Mouse (Mus musculus) brain, embryonic 14.5 days (tissue): ENCODE measurements around the gene Tas2r104.

Source experiments
- CTCF ChIP-seq: fragments of 200-500 bp; IDR thresholded peaks from 2 replicates; pipeline ENCODE4 v1.5.1; 2012; ENCODE audit warnings: inconsistent platforms, mild to moderate bottlenecking, moderate library complexity, borderline replicate concordance; ENCODE audit not compliant: insufficient read depth, insufficient read length; ENCODE audit errors: extremely low read depth
- POLR2A ChIP-seq: fragments of 200-500 bp; IDR thresholded peaks from 2 replicates; pipeline ENCODE4 v1.6.1; 2012; ENCODE audit warnings: mild to moderate bottlenecking, inconsistent platforms, borderline replicate concordance; ENCODE audit not compliant: poor library complexity, insufficient read depth, insufficient read length, severe bottlenecking; ENCODE audit errors: extremely low read depth

GRCm38 (mm10) chr6:131687395-131687794 lies 1.9 kb upstream of the Tas2r104 start, which contains the start of gene Tas2r105:
- no peak for TF ChIP-seq POLR2A
- no peak for TF ChIP-seq CTCF
